Mouse (Mus musculus): ENCODE data around the gene Mapk8ip1. TPM values are rescaled to one million over a fixed set of nuclear protein-coding genes. Genes with fewer than 3 reads are reported as not detected.

The Mapk8ip1 gene
- polyA plus RNA-seq, 1 experiment: 0.03 TPM

DNA sequence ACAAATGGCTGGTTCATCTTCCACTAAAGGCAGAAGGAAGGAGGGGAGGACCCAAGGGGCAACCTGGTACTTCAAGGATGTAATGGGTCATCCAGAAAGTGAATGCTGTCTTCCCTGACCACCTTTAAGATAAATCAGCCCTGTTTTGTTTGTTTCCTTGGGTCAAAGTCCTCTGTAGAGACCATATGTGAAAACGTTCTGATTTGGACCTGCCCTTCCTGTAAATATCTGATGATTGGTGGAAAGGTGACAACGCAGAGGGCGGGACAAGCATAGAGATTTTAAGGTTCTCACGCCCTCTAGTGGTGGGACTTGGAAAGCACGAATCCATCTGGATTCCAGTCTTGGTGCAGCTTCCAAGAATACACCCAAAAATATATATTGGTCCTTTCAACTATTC lies 36.8 kb upstream of the Mapk8ip1 start:
- Histone ChIP-seq H3K36me3 (ENCODE audit: control insufficient read depth) (no peaks in the 10 kb centered on the region), H3K4me3 (replicated peaks) (no peak overlapping the region), H3K9me3 (ENCODE audit: control insufficient read depth, low read length) (no peaks in the 10 kb centered on the region), H3K4me1 (ENCODE audit: control insufficient read depth) (peaks cover 46% of the 10 kb centered on the region), H3K27me3 (ENCODE audit: control insufficient read depth) (no peaks in the 10 kb centered on the region)
- TF ChIP-seq TAL1 (IDR thresholded peaks at IDR 0.05; ENCODE audit: low read length) (no peak), GATA1 (IDR thresholded peaks at IDR 0.05; ENCODE audit: low read length) (no peak)

DNA sequence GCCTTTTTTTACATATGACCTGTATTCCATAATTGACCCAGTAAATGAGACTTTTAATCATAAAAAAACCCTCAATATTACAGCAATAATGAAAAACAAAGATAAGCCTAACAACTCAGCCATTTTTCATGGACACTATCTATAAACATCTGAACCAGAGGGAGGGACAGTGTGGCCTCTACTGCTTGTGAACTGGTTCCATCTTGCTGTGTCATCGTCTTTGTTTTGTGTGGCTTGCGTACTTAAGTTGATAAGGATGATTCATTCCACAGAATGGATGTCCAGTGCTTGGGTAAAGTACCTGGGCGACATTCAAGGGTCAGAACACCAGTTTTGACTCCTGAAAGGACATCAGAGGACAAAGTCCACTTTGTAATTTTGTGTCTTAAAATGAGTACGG lies 36.3 kb upstream of the Mapk8ip1 start:
- Histone ChIP-seq H3K4me3 (replicated peaks) (no peak overlapping the region), H3K36me3 (ENCODE audit: control insufficient read depth) (no peaks in the 10 kb centered on the region), H3K27me3 (ENCODE audit: control insufficient read depth) (no peaks in the 10 kb centered on the region), H3K9me3 (ENCODE audit: control insufficient read depth, low read length) (no peaks in the 10 kb centered on the region), H3K4me1 (ENCODE audit: control insufficient read depth) (peaks cover 49% of the 10 kb centered on the region)
- TF ChIP-seq GATA1 (IDR thresholded peaks at IDR 0.05; ENCODE audit: low read length) (no peak), TAL1 (IDR thresholded peaks at IDR 0.05; ENCODE audit: low read length) (no peak)

DNA sequence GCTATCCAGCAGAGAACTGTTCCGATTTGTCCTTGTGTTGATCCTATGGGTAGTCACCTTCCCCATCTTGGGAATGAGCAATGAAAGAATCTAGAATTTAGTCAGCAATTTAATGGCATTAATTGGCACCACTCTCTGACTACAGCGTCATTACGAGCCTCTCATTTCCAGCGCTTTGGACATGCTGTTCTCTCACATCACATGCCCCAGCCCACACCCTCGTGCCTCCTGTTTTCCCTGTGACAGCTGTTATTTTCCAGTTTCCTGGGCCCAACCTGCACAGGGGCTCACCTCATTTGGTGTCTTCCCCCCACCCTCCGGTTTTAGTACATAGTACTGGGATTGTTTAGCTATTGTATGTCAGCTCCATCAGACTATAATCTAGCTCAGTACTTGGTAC lies 34.0 kb upstream of the Mapk8ip1 start:
- TF ChIP-seq TAL1 (IDR thresholded peaks at IDR 0.05; ENCODE audit: low read length) (no peak), GATA1 (IDR thresholded peaks at IDR 0.05; ENCODE audit: low read length) (no peak)
- no peaks in the 10 kb centered on the region for H3K9me3 ChIP-seq (ENCODE audit: control insufficient read depth, low read length)
- H3K27me3 ChIP-seq (ENCODE audit: control insufficient read depth): no peaks in the 10 kb centered on the region
- H3K4me1 ChIP-seq (ENCODE audit: control insufficient read depth): peaks cover 62% of the 10 kb centered on the region
- H3K4me3 ChIP-seq (replicated peaks): no peak overlapping the region
- no peaks in the 10 kb centered on the region; the same call in 1 of the 2 replicates for H3K36me3 ChIP-seq (ENCODE audit: control insufficient read depth)

DNA sequence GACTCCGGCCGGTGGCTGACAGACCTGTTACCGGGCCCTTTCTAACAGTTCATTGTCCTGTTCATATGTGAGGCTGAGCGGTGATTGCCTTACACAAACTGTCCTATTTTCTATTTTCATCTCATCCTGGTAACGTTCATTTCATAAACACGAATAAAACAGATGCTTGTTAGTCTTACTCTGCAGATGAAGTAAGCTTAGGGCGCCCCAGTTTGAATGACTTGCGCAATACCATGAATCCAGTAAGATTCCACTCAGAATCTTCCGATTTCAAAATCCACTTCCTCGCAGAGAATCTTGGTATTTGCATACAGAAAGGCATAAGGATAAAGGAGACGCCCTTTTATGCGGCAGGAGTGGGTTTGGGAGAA lies 33.3 kb upstream of the Mapk8ip1 start:
- Histone ChIP-seq H3K4me3 (replicated peaks) (peak overlapping the region; percentile 95), H3K27me3 (ENCODE audit: control insufficient read depth) (no peaks in the 10 kb centered on the region), H3K36me3 (ENCODE audit: control insufficient read depth) (peaks cover 5% of the 10 kb centered on the region), H3K4me1 (ENCODE audit: control insufficient read depth) (peaks cover 69% of the 10 kb centered on the region), H3K9me3 (ENCODE audit: control insufficient read depth, low read length) (no peaks in the 10 kb centered on the region)
- TF ChIP-seq GATA1 (IDR thresholded peaks at IDR 0.05; ENCODE audit: low read length) (no peak), TAL1 (IDR thresholded peaks at IDR 0.05; ENCODE audit: low read length) (no peak)

DNA sequence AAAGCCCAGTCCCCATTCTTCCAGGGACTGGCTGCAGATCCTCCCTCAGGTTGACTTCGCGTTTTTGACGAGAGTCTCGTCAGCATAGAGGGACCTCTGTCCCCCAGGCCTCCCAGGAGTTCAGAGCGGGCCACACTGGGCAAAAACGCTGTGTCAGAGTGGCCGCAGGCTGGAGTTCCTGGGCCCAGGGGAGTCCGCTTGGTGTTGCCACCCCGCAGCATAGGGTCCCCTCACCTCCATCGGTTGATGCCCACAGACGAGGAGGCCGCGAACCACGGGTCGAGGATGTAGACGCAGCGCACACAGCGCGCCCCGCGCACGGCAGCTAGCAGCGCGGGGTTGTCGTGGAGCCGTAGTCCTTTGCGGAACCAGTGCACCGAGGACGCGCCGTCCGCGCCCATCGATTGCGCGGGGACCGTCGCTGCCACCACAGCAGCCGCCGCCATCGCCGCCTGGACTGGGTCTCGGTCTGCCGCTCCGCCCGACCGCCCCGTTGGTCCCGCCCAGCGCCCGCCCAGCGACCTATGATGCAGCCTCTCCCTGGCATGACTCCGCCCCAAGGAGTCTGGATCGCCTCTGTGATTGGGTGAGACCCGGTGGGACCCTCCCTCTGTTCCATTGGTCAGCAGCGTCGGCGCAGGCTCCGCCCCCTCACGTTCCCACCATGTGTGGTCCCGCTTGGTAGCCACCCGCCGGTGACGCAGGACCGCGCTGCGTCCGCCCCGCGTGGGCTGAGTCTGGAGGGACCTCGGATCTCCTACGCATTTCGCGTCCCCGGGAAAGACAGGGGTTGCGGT lies 32.7 kb upstream of the Mapk8ip1 start, which contains the start of gene Cry2:
TSS of gene Cry2 (minus strand) at position 466 of the 797 bp plus-strand sequence.
- no peaks in the 10 kb centered on the region for H3K27me3 ChIP-seq (ENCODE audit: control insufficient read depth)
- TF ChIP-seq TAL1 (IDR thresholded peaks at IDR 0.05; ENCODE audit: low read length) (no peak), GATA1 (IDR thresholded peaks at IDR 0.05; ENCODE audit: low read length) (no peak)
- peaks cover 71% of the 10 kb centered on the region for H3K4me1 ChIP-seq (ENCODE audit: control insufficient read depth)
- no peaks in the 10 kb centered on the region for H3K9me3 ChIP-seq (ENCODE audit: control insufficient read depth, low read length)
- peaks cover 5% of the 10 kb centered on the region for H3K36me3 ChIP-seq (ENCODE audit: control insufficient read depth)
- peak within 1 kb of the TSS; percentile 95 for H3K4me3 ChIP-seq (replicated peaks)

DNA sequence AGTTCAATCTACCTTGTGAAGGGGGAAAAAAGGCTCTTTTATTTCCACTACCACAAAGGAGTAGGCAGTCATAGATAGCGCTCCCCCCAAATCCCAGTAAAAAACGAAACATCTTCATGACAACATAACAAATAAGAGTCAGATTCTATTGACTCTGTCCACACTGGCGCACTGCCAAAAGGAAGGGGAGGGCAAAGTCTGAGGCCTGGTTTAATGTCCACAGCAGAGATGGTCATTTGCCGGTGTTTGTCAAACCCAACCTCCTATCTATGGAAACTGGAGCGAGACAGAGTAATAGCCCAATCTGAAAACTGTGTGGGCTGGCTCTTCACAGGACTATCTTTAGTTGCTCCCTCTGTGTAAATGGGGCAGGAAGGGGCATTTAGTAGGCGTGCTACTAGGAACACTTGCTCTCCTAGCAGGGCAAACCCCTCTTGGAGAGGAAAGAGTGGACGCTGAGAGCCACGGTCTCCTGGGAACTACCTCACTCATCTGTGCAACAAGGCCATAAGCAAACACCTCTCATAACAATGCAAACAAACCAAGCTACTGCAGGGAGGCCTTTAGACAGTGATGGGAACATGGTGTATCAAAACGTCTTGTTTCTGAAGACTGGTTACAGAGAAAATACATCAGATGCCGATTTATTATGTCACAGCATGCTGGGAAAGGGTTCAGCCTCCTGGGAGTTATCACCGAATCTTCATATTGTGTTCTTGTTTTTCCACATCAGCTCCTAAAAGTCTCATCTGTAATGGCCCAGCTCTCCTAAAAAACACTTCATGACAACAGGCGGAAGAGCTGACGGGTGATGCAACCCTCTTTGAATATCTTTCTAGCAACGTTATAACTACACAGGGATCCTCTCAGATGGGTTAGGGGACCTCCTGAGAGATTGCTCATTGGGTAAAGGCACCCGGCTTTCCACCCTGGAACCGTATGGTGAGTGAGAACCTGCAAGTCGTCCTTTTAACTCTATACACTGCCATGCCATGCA lies 31.5 kb upstream of the Mapk8ip1 start:
- H3K4me3 ChIP-seq (replicated peaks): peak overlapping the region; percentile 95
- no peaks in the 10 kb centered on the region for H3K9me3 ChIP-seq (ENCODE audit: control insufficient read depth, low read length)
- TF ChIP-seq GATA1 (IDR thresholded peaks at IDR 0.05; ENCODE audit: low read length) (no peak), TAL1 (IDR thresholded peaks at IDR 0.05; ENCODE audit: low read length) (no peak)
- peaks cover 68% of the 10 kb centered on the region for H3K4me1 ChIP-seq (ENCODE audit: control insufficient read depth)
- no peaks in the 10 kb centered on the region for H3K27me3 ChIP-seq (ENCODE audit: control insufficient read depth)
- H3K36me3 ChIP-seq (ENCODE audit: control insufficient read depth): peaks cover 5% of the 10 kb centered on the region

DNA sequence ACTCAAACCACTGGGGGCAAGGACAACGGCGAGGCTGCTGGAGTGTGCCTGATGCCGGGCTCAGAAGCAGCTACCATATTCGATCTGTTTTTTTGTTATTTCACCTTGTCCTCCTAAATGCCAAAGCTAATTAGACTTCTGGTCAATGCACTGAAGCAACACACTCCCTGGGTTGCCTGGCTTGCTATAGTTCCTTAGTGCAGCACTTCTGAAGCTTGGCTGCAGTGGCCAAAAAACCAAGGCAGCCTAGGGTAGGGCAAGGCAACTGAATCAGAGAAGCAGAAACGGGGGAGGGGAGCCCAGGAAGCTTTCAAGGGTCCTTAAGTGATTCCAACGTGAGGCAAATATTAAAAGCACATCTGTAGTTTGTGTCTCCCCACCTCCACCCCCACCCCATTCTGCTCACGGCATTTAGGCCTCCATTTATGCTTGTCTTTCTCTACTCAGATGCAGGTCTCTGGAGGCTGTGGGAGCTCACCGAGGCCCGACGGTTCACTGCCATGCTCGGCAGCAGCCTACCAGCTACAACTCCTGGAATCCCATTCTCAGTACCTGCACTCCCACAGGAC lies 30.6 kb upstream of the Mapk8ip1 start:
- H3K36me3 ChIP-seq (ENCODE audit: control insufficient read depth): peaks cover 6% of the 10 kb centered on the region
- peak overlapping the region; percentile 95 for H3K4me3 ChIP-seq (replicated peaks)
- TF ChIP-seq GATA1 (IDR thresholded peaks at IDR 0.05; ENCODE audit: low read length) (no peak), TAL1 (IDR thresholded peaks at IDR 0.05; ENCODE audit: low read length) (no peak)
- peaks cover 65% of the 10 kb centered on the region for H3K4me1 ChIP-seq (ENCODE audit: control insufficient read depth)
- H3K27me3 ChIP-seq (ENCODE audit: control insufficient read depth): no peaks in the 10 kb centered on the region
- no peaks in the 10 kb centered on the region for H3K9me3 ChIP-seq (ENCODE audit: control insufficient read depth, low read length)

DNA sequence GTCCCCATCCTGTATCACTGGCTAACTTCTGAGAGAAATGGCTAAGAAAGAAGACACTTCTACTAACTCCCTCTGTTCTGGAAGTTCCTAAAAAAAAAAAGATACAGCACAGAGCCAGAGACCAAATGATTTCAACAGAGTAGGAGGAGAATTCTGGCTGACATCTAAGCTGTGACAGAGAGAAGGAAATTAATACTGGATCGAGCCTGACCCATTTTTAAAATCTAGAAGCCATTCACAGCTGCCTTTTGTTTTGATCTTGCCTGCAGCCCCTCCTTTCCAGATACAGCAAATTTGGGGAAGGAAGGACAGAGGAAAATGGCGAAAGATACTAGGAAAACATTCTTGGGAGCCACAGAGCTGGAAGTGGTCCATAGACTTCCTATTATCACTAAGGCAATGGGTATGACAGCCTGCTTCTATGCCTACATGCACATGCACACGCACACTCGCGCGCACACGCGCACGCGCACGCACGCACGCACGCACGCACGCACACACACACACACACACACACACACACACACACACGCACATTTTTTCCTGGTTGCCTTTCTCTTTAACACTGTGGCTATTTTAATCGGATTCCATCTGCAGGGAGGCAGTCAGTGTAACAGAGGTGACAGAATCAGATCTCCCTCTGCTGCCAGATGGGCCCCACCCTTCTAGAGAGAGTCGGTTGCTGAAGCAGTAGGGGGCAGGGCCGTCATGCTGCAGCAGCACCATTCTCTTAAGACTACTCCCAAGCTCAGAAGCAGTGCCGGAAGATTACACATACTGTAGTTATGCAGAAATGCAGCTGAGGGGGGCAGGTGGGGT lies 29.9 kb upstream of the Mapk8ip1 start:
- Histone ChIP-seq H3K27me3 (ENCODE audit: control insufficient read depth) (no peaks in the 10 kb centered on the region), H3K9me3 (ENCODE audit: control insufficient read depth, low read length) (no peaks in the 10 kb centered on the region), H3K36me3 (ENCODE audit: control insufficient read depth) (peaks cover 14% of the 10 kb centered on the region), H3K4me3 (replicated peaks) (peak overlapping the region; percentile 95), H3K4me1 (ENCODE audit: control insufficient read depth) (peaks cover 65% of the 10 kb centered on the region)
- TF ChIP-seq GATA1 (IDR thresholded peaks at IDR 0.05; ENCODE audit: low read length): no peak
- no peak for TF ChIP-seq TAL1 (IDR thresholded peaks at IDR 0.05; ENCODE audit: low read length)
